Mouse (Mus musculus): ENCODE measurements around the gene Crygb. TPM values are rescaled to one million over a fixed set of nuclear protein-coding genes. Genes with fewer than 3 reads are reported as not detected.
A peak's percentile ranks its signal among the peaks of the same experiment; 100 is the strongest.

Gene Crygb
- polyA plus RNA-seq, 1 experiment from 2014 or later, result not detected

GRCm38 (mm10) chr1:65118150-65118913 is 36.2 kb upstream of the Crygb start:
- TF ChIP-seq EP300 (IDR thresholded peaks at IDR 0.05; ENCODE audit: low read depth) (no peak), CTCF (IDR thresholded peaks at IDR 0.05; ENCODE audit: low read depth) (no peak)
- Histone ChIP-seq H3K4me1 (ENCODE audit: insufficient read depth) (peaks cover 3% of the 10 kb centered on the region; the same call in 1 of the 2 replicates), H3K27me3 (ENCODE audit: insufficient read depth, low read length) (no peaks in the 10 kb centered on the region), H3K9ac (replicated peaks) (no peak overlapping the region), H3K9me3 (ENCODE audit: low read length) (no peaks in the 10 kb centered on the region), H3K4me2 (ENCODE audit: low read depth, low read length) (no peak overlapping the region), H3K27ac (ENCODE audit: low read depth) (no peak overlapping the region), H3K36me3 (replicated peaks; ENCODE audit: insufficient read depth, low read length) (no peaks in the 10 kb centered on the region), H3K4me3 (ENCODE audit: low read depth, low read length) (no peak overlapping the region)
- DNase-seq (no peak), ATAC-seq (no peak)
- WGBS (ENCODE audit: insufficient replicate concordance), result 52% methylated on average over 8 of the region's 8 CpGs

- TF ChIP-seq EP300 (IDR thresholded peaks at IDR 0.05; ENCODE audit: low read depth), result no peak
- no peak for TF ChIP-seq CTCF (IDR thresholded peaks at IDR 0.05; ENCODE audit: low read depth)
- Histone ChIP-seq H3K27me3 (ENCODE audit: insufficient read depth, low read length) (no peaks in the 10 kb centered on the region), H3K9me3 (ENCODE audit: low read length) (no peaks in the 10 kb centered on the region), H3K27ac (ENCODE audit: low read depth) (peak overlapping the region; percentile 60), H3K4me3 (ENCODE audit: low read depth, low read length) (no peak overlapping the region), H3K36me3 (replicated peaks; ENCODE audit: insufficient read depth, low read length) (no peaks in the 10 kb centered on the region), H3K4me2 (ENCODE audit: low read depth, low read length) (no peak overlapping the region), H3K9ac (replicated peaks) (no peak overlapping the region), H3K4me1 (ENCODE audit: insufficient read depth) (peaks cover 5% of the 10 kb centered on the region)
- WGBS (ENCODE audit: insufficient replicate concordance), result 62% methylated on average over 5 of the region's 5 CpGs
- DNase-seq, result no peak
- peak; percentile 71 for ATAC-seq
Measured at GRCm38 (mm10) chr1:65113536-65114172, 31.6 kb upstream of the Crygb start.

- peak overlapping the region; percentile 61 for H3K4me2 ChIP-seq (ENCODE audit: low read depth, low read length)
- peak; percentile 69 for ATAC-seq
- H3K36me3 ChIP-seq (replicated peaks; ENCODE audit: insufficient read depth, low read length), result no peaks in the 10 kb centered on the region
- H3K9me3 ChIP-seq (ENCODE audit: low read length), result no peaks in the 10 kb centered on the region
- H3K4me1 ChIP-seq (ENCODE audit: insufficient read depth), result peaks cover 2% of the 10 kb centered on the region; the same call in 1 of the 2 replicates
- H3K27me3 ChIP-seq (ENCODE audit: insufficient read depth, low read length), result no peaks in the 10 kb centered on the region
- no peak for TF ChIP-seq CTCF (IDR thresholded peaks at IDR 0.05; ENCODE audit: low read depth)
- H3K4me3 ChIP-seq (ENCODE audit: low read depth, low read length), result peak overlapping the region; percentile 2; the same call in 1 of the 2 replicates
- H3K27ac ChIP-seq (ENCODE audit: low read depth), result peak overlapping the region; percentile 72
- 0 out of 2 replicates have a peak overlapping the region, but pooled peaks have one; percentile 16 for H3K9ac ChIP-seq (replicated peaks)
- WGBS (ENCODE audit: insufficient replicate concordance), result 30% methylated on average over 14 of the region's 14 CpGs
- peak; percentile 20 for DNase-seq
Measured at GRCm38 (mm10) chr1:65112807-65113196, 30.7 kb upstream of the Crygb start.

- 0 out of 2 replicates have a peak overlapping the region, but pooled peaks have one; percentile 16 for H3K9ac ChIP-seq (replicated peaks)
- H3K4me3 ChIP-seq (ENCODE audit: low read depth, low read length), result peak overlapping the region; percentile 2; the same call in 1 of the 2 replicates
- H3K4me2 ChIP-seq (ENCODE audit: low read depth, low read length), result peak overlapping the region; percentile 61
- H3K36me3 ChIP-seq (replicated peaks; ENCODE audit: insufficient read depth, low read length), result no peaks in the 10 kb centered on the region
- 11% methylated on average over 8 of the region's 8 CpGs for WGBS (ENCODE audit: insufficient replicate concordance)
- H3K9me3 ChIP-seq (ENCODE audit: low read length), result no peaks in the 10 kb centered on the region
- ATAC-seq (peak; percentile 51), DNase-seq (peak; percentile 82)
- H3K27me3 ChIP-seq (ENCODE audit: insufficient read depth, low read length), result no peaks in the 10 kb centered on the region
- peaks cover 2% of the 10 kb centered on the region; the same call in 1 of the 2 replicates for H3K4me1 ChIP-seq (ENCODE audit: insufficient read depth)
- no peak for TF ChIP-seq EP300 (IDR thresholded peaks at IDR 0.05; ENCODE audit: low read depth)
- TF ChIP-seq CTCF (IDR thresholded peaks at IDR 0.05; ENCODE audit: low read depth), result peak; percentile 91
- peak overlapping the region; percentile 72 for H3K27ac ChIP-seq (ENCODE audit: low read depth)
Measured at GRCm38 (mm10) chr1:65112031-65112806, 30.1 kb upstream of the Crygb start.

GRCm38 (mm10) chr1:65109756-65110435 is 27.8 kb upstream of the Crygb start:
- Histone ChIP-seq H3K9me3 (ENCODE audit: low read length) (no peaks in the 10 kb centered on the region), H3K4me2 (ENCODE audit: low read depth, low read length) (no peak overlapping the region), H3K4me3 (ENCODE audit: low read depth, low read length) (no peak overlapping the region), H3K9ac (replicated peaks) (no peak overlapping the region), H3K27me3 (ENCODE audit: insufficient read depth, low read length) (no peaks in the 10 kb centered on the region), H3K27ac (ENCODE audit: low read depth) (no peak overlapping the region), H3K36me3 (replicated peaks; ENCODE audit: insufficient read depth, low read length) (no peaks in the 10 kb centered on the region), H3K4me1 (ENCODE audit: insufficient read depth) (peaks cover 2% of the 10 kb centered on the region; the same call in 1 of the 2 replicates)
- DNase-seq (no peak), ATAC-seq (no peak)
- TF ChIP-seq CTCF (IDR thresholded peaks at IDR 0.05; ENCODE audit: low read depth), result no peak
- no peak for TF ChIP-seq EP300 (IDR thresholded peaks at IDR 0.05; ENCODE audit: low read depth)
- 78% methylated on average over 25 of the region's 25 CpGs for WGBS (ENCODE audit: insufficient replicate concordance)
